Mouse (Mus musculus) E14TG2a.4 (cell line): ENCODE results near the gene Zbtb11.
"Not testable (repeated sequence)": the region's sequence is repeated elsewhere in the genome, so short reads cannot be mapped to it uniquely, and the experiment has no call there.

Source experiments
- H3K27me3 ChIP-seq: 2 replicates; pipeline ENCODE4 v1.6.1; 2014; ENCODE audit warnings: low read length, control low read depth; ENCODE audit not compliant: insufficient read depth
- H3K36me3 ChIP-seq: 2 replicates; pipeline ENCODE4 v1.6.1; 2014; ENCODE audit warnings: low read length, control low read depth; ENCODE audit not compliant: insufficient read depth
- H3K4me1 ChIP-seq: replicated peaks from 2 replicates; pipeline ENCODE4 v1.6.1; 2014; ENCODE audit warnings: low read depth, low read length, control low read depth
- H3K4me3 ChIP-seq: replicated peaks from 2 replicates; pipeline ENCODE4 v1.5.1; 2014; ENCODE audit warnings: mild to moderate bottlenecking, low read length
- H3K9me3 ChIP-seq: 2 replicates; pipeline ENCODE4 v1.6.1; 2014; ENCODE audit warnings: low read length, control low read depth
- CTCF ChIP-seq: conservative IDR thresholded peaks from 2 replicates; pipeline ENCODE4 v1.5.1; 2014; ENCODE audit warnings: low read length
- NANOG ChIP-seq: IDR thresholded peaks from 2 replicates; pipeline ENCODE4 v1.6.1; 2014; ENCODE audit warnings: borderline replicate concordance, low read length, mixed read lengths
- POU5F1 ChIP-seq: IDR thresholded peaks from 2 replicates; pipeline ENCODE4 v1.6.1; 2014; ENCODE audit warnings: low read length, borderline replicate concordance

The Zbtb11 gene

DNA sequence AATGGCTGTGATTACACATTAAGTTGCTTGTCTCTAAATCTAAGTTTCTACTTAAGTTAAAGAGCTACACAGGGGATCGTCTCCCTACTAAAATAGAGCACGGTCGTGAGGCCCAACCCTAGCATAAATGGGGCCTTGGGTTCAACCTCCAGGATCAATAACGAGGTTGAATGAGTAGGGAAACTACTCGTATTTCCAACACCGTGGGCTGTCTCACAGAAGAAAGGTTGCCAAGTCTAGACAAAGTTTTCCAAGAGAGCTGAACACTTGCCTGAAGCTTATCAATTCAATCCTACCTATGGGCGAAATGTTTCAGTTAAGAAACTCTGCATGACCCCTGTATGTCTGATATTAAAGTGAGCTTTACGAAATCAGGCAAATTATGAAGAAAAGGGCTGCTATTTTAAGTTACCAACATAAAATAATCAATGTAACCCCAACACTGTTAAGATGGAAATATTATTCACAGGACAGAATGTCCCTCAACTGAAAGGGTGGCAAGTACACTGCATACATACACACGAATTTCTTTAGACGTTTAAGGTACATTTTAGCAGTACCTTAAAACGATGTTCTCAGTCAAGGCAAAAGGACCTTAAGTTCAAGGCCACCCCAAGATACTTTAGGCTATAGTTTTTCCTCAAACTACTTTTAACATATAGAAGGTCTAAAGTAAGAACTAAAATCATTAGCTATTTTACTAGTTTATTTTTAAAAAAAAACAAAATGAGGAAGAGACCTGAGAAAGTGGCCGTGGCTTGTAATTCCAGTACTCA lies 54.4 kb downstream of the Zbtb11 start:
- TF ChIP-seq NANOG: no peak
- no peak for TF ChIP-seq POU5F1
- no peak for TF ChIP-seq CTCF
- Histone ChIP-seq H3K36me3 (peaks cover 49% of the 10 kb centered on the region), H3K4me1 (peaks cover 47% of the 10 kb centered on the region), H3K27me3 (no peaks in the 10 kb centered on the region), H3K4me3 (peak overlapping the region; percentile 96), H3K9me3 (no peaks in the 10 kb centered on the region)

DNA sequence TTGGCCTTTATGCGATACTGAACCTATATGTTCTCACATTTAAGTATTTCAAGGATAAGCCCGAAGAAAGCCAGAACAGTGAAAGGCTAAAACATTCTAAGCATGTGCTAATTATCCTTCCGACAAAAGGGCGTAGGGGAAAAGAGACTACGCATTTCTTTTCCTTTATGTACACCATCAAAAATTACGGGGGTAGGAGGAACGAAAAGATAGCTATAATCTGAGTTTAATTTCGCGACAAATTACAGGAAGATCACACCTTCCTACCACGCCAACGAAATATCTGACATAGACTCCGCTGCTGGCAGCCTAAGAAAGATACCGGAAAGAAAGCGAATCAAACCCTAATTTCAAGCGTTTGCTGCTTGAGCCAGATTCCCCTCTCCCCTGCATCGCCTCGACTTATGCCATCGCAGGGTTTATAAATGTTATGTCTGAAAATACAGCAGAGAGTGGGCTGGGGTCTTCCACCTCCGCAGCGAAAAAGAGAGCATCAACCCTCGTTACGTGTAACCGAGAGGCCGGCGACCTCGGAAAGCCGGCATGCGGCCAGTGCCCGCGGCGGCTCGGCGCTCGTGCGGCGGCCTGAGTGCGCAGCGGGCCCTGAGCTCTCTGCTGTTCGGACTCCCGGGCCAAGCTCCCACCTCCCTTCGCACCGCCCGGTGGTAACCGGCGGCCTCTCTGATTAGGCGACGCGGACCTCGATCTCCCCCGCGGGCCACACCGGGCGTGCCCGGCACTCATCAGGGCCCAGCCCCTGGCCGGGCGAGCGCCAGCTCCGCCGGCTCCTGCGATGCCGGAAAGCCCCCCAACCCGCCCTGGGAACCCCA lies 55.3 kb downstream of the Zbtb11 start:
- no peaks in the 10 kb centered on the region for H3K9me3 ChIP-seq
- no peaks in the 10 kb centered on the region for H3K27me3 ChIP-seq
- H3K4me1 ChIP-seq: peaks cover 50% of the 10 kb centered on the region
- H3K4me3 ChIP-seq: peak overlapping the region; percentile 96
- H3K36me3 ChIP-seq: peaks cover 54% of the 10 kb centered on the region
- TF ChIP-seq NANOG: no peak
- no peak for TF ChIP-seq CTCF
- no peak for TF ChIP-seq POU5F1

DNA sequence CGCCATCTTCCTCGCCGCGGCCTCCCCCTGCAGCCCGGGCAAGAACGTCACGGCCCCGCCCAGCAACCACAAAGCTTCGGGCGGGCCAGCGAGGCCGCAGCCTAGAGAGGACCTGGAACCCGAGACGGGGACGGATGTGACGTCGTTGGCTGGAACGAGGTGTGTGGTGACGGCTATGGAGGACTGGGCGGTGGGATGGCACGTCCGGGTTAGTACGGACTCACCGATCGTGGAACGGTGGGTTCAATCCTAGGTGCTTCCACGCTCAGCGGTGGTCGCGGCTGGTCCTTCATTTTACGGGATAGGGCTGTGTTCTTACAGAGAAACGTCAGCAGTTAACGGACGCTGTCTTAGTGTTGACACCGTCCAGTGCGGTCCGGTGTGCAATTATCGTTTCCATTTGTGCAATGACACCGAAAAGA lies 56.0 kb downstream of the Zbtb11 start, which contains the start of gene Pcnp:
Gene Pcnp (minus strand): TSS at position 79 of the 422 bp plus-strand sequence.
- Histone ChIP-seq H3K36me3 (peaks cover 55% of the 10 kb centered on the region), H3K4me3 (peak within 1 kb of the TSS; percentile 96), H3K4me1 (peaks cover 52% of the 10 kb centered on the region), H3K9me3 (no peaks in the 10 kb centered on the region), H3K27me3 (no peaks in the 10 kb centered on the region)
- TF ChIP-seq NANOG (no peak), CTCF (no peak), POU5F1 (no peak)

DNA sequence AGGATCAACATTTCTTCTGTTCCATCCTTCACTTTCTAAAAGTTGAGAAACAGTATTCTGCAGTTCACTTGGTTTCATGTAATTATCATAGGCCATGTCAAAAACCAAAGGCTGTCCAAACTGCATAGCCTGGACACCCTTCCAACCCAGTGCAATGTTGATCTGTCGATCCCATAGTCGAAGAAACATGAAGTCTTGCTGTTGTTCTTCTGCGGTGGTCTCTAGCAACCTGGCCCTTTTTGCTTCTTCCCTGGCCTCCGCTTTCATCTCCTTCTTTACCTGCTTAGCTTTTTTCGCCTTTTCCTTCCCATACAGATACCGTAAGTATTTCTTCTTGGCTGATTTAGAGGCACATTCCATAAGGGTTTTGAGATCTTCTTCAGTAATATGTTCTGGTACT lies 60.9 kb downstream of the Zbtb11 start:
- TF ChIP-seq POU5F1 (no peak), CTCF (no peak), NANOG (no peak)
- Histone ChIP-seq H3K9me3 (no peaks in the 10 kb centered on the region), H3K36me3 (peaks cover 48% of the 10 kb centered on the region), H3K4me3 (no peak overlapping the region), H3K4me1 (peaks cover 36% of the 10 kb centered on the region), H3K27me3 (no peaks in the 10 kb centered on the region)

DNA sequence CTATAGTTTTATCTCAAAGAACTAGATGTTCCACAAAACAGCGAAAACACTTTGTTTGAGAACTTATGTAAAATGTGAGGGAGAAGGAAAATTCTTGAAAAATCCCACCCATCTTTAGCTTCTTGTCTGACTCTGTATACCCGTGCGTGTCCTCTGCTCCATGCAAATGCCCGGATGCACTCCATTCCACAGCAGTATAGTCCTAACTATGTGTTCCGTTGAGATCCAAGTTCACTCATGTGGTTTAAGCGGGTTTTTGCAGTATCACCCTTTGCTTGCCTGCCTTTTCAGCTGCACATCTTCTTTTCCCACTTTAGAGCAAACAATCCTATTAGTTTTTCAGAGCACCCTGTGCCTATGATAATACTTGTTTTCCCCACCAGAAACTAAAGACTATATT lies 62.8 kb downstream of the Zbtb11 start:
- H3K4me1 ChIP-seq: peaks cover 25% of the 10 kb centered on the region
- peaks cover 3% of the 10 kb centered on the region for H3K9me3 ChIP-seq
- no peaks in the 10 kb centered on the region for H3K27me3 ChIP-seq
- peaks cover 47% of the 10 kb centered on the region for H3K36me3 ChIP-seq
- TF ChIP-seq NANOG (no peak), CTCF (no peak), POU5F1 (no peak)
- H3K4me3 ChIP-seq: peak overlapping the region; percentile 91

DNA sequence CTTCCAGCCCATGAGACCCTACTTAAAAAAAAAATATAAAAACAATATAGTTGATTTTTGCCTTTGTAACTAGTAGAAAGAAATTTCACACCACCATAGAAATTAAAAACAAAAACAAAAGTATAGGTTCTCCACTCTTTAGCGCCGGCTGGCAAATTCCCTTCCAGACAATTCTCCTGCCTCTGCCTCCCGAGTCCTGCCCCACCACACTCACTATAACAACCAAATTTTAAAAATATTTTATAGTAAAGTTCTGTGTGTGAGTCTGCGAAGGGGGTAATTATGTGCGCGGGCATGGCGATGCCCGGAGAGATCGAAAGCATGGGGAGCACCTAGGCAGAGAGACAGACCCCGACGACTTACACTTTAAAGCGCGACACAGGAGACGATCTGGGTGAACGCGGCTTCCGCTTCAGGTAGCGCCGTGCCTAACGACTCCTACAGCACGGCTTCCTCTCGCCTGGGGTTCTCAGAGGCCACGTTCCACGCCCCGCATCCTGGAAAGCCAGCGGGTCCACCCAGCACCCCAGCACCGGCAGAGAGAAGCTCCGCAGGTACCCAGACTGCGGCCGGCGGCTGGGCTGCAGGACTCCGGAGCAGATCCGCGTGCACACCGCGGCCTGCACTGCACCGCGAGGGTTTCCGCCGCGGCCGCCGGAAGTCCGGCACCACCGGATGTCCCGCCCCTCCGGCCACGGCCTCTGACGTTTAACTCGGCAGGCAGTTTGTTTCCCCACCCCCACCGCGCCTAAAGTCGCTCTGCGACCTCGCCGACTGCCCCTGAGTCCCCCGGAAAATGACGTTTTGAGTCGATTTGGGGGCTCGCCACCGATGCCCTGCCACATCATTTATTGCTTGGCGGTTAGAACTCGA lies 63.7 kb downstream of the Zbtb11 start, which contains the start of gene Trmt10c:
Gene Trmt10c (minus strand): TSS at position 682 of the 873 bp plus-strand sequence.
- Histone ChIP-seq H3K9me3 (peaks cover 3% of the 10 kb centered on the region), H3K36me3 (peaks cover 38% of the 10 kb centered on the region), H3K4me1 (peaks cover 25% of the 10 kb centered on the region), H3K4me3 (peak within 1 kb of the TSS; percentile 91), H3K27me3 (no peaks in the 10 kb centered on the region)
- no peak for TF ChIP-seq POU5F1
- TF ChIP-seq NANOG: no peak
- no peak for TF ChIP-seq CTCF

DNA sequence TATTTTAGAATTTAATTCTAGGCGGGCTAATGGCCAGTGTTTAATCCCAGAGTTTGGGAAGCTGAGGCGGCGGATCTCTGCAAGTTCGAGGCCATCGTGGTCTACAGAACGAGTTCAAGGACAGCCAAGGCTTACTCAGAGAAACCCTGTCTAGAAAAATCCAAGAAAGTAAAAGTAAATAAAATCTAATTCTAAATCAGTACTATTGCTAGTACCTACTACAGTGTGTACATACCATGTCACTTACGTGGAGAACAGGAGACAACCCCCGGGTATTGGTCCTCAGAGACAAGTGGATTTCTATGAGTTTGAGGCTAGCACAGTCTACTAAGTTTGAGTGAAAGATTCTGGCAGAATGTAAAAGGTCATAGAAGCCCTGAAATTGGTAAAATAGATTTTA lies 64.4 kb downstream of the Zbtb11 start:
- Histone ChIP-seq H3K9me3 (peaks cover 3% of the 10 kb centered on the region), H3K4me1 (peaks cover 25% of the 10 kb centered on the region), H3K36me3 (peaks cover 31% of the 10 kb centered on the region), H3K4me3 (peak overlapping the region; percentile 91), H3K27me3 (no peaks in the 10 kb centered on the region)
- TF ChIP-seq POU5F1: no peak
- TF ChIP-seq CTCF: no peak
- TF ChIP-seq NANOG: no peak

DNA sequence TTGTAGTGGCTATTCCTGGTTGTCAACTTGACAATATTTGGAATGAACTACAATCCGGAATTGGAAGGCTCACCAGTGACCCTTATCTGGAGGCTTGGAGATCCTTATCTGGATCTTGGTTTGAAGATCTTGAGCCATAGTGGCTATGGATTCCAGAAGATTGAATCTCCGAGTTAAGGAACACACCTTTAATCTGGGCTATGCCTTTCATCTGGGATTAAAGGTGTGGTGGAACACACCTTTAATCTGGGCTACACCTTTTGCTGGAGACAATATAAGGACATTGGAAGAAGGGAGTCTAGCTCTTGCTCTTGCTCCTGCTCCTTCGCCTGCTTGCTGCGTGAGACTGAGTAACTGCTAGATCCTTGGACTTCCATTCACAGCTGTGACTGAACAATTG lies 74.4 kb downstream of the Zbtb11 start, which contains the start of gene Senp7:
Gene Senp7 (plus strand): TSS at position 301 of the 400 bp plus-strand sequence.
- H3K36me3 ChIP-seq, H3K27me3 ChIP-seq, H3K4me3 ChIP-seq, H3K9me3 ChIP-seq, H3K4me1 ChIP-seq: not testable (repeated sequence)
